Mouse (Mus musculus) hindbrain, postnatal 0 days (tissue): ENCODE data around the gene Trpm1. TPM values are rescaled to one million over a fixed set of nuclear protein-coding genes. Genes with fewer than 3 reads are reported as not detected.

Source experiments
- ATAC-seq: fragments of 200-750 bp; cut with Nextera tagmentation; 2 replicates; pipeline ENCODE4 v1.8.0; 2017; ENCODE audit warnings: mild to moderate bottlenecking, moderate TSS enrichment, moderate library complexity
- DNase-seq: peaks from one replicate; pipeline ENCODE4 v3.0.0-alpha.2; 2015; ENCODE audit warnings: low spot score
- H3K27ac ChIP-seq: fragments of 300-500 bp; sonication (generic); 2 replicates; pipeline ENCODE4 v1.5.1; 2014; ENCODE audit warnings: mild to moderate bottlenecking
- H3K27me3 ChIP-seq: fragments of 300-500 bp; sonication (generic); 2 replicates; pipeline ENCODE4 v1.6.1; 2014; ENCODE audit warnings: low read length, mixed read lengths; ENCODE audit not compliant: insufficient read depth
- H3K36me3 ChIP-seq: fragments of 300-500 bp; sonication (generic); 2 replicates; pipeline ENCODE4 v1.6.1; 2014; ENCODE audit warnings: low read length, mixed read lengths; ENCODE audit not compliant: insufficient read depth
- H3K4me1 ChIP-seq: fragments of 300-500 bp; sonication (generic); 2 replicates; pipeline ENCODE4 v1.6.1; 2014; ENCODE audit warnings: antibody characterized with exemption, low read length, mixed read lengths; ENCODE audit not compliant: insufficient read depth
- H3K4me2 ChIP-seq: fragments of 300-500 bp; sonication (generic); 2 replicates; pipeline ENCODE4 v1.6.1; 2014; ENCODE audit warnings: low read depth, mild to moderate bottlenecking, low read length, moderate library complexity, mixed read lengths
- H3K4me3 ChIP-seq: fragments of 300-500 bp; sonication (generic); 2 replicates; pipeline ENCODE4 v1.5.1; 2014; ENCODE audit warnings: low read length
- H3K9ac ChIP-seq: fragments of 300-500 bp; sonication (generic); replicated peaks from 2 replicates; pipeline ENCODE4 v1.6.1; 2014; ENCODE audit warnings: mild to moderate bottlenecking, low read length, moderate library complexity, mixed read lengths
- H3K9me3 ChIP-seq: fragments of 300-500 bp; sonication (generic); 2 replicates; pipeline ENCODE4 v1.6.1; 2016; ENCODE audit warnings: low read length, mixed read lengths
- CTCF ChIP-seq: IDR thresholded peaks from 2 replicates; pipeline ENCODE4 v1.5.1; 2016; ENCODE audit warnings: antibody characterized with exemption, control low read depth, low read depth
- WGBS: fragments of 180-500 bp; shearing (Covaris S2); extraction: QIAGEN DNeasy Blood & Tissue Kit; methylation state at CpG from one replicate; pipeline ENCODE4 v1.1.7; 2014; 5-methylcytosine and 5-hydroxymethylcytosine counted together
- polyA plus RNA-seq: library from polyadenylated mRNA; unstranded; fragments of >200 nt; fragmentation: Nextera tagmentation; extraction: Ambion mirVana; gene quantifications from 2 replicates; pipeline ENCODE4 v1.2.1, GENCODE M21; 2015
- total RNA-seq: library from RNA; depleted of rRNA; stranded (reverse); fragments of >200 nt; gene quantifications from 2 replicates; pipeline ENCODE4 v1.2.3, GENCODE M21; 2014

Gene Trpm1
- total and polyA plus RNA-seq, 2 experiments from 2014 or later = 0.16 to 0.33 TPM

DNA sequence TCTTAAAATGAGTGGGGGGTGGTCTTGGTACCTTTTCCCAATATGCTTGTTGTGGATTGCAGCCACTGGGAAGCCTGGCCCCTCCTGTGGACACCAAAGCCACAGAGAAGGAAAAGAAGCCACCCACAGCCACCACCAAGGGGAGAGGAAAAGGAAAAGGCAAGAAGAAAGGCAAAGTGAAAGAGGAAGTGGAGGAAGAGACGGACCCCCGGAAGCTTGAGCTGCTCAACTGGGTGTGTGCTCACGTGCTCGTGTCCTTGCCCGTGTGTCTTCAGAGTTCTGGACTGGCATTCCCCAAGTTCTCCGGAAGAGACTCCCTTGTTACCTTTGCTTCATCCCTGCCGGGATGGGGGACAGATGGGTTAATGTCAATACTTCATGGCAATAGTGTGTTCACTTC is 63.8 kb downstream of the Trpm1 start:
- ATAC-seq (no peak), DNase-seq (no peak)
- Histone ChIP-seq H3K4me2 (no peak overlapping the region), H3K9ac (no peak overlapping the region), H3K27ac (no peak overlapping the region), H3K27me3 (no peaks in the 10 kb centered on the region), H3K36me3 (no peaks in the 10 kb centered on the region), H3K4me3 (no peak overlapping the region), H3K4me1 (no peaks in the 10 kb centered on the region), H3K9me3 (no peaks in the 10 kb centered on the region)
- no peak for TF ChIP-seq CTCF
- 90% methylated on average over 7 of the region's 7 CpGs for WGBS

DNA sequence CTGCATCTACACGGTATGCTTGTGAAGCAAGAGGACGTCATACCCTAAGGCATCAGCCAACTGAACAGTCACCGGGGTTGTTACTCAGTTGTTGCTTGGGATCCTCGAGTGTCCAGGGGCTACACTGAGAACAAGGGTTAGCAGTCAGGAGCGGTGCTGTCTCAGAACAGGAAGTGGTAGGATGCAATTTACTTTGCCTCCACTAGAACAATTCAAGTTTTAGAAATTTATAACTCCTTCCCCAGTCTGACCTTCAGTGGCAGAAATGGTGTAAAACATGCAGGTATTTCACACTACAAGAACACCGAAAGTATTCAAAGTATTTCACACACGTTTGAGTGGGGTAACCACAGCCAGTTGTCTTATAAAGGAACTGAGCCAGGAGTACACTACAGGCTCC is 66.1 kb downstream of the Trpm1 start:
- H3K36me3 ChIP-seq = no peaks in the 10 kb centered on the region
- no peaks in the 10 kb centered on the region for H3K4me1 ChIP-seq
- no peak overlapping the region for H3K4me3 ChIP-seq
- H3K9me3 ChIP-seq = no peaks in the 10 kb centered on the region
- ATAC-seq (no peak), DNase-seq (no peak)
- TF ChIP-seq CTCF = no peak
- no peak overlapping the region for H3K4me2 ChIP-seq
- no peak overlapping the region for H3K27ac ChIP-seq
- 85% methylated on average over 7 of the region's 7 CpGs for WGBS
- H3K27me3 ChIP-seq = no peaks in the 10 kb centered on the region
- H3K9ac ChIP-seq = no peak overlapping the region

DNA sequence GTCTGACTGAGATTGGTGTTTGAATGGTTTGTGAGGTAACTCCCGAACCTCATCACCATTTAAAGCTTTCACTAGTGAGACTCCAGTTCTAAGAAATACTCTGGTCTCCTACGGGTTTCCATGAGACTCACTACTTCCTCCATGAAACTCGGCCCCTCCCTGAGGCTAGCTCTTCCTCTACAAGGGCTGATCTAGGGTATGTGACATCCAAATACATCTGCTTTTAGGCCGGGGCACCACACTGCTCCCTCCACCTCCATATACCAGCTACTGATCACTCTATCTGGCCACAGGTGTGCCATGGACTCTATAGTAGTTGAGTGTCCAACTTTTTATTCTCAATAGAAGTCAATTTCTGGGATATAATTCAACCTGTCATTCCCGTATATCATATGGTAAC is 69.6 kb downstream of the Trpm1 start:
- DNase-seq = no peak
- ATAC-seq = no peak
- Histone ChIP-seq H3K36me3 (no peaks in the 10 kb centered on the region), H3K27me3 (no peaks in the 10 kb centered on the region), H3K4me1 (no peaks in the 10 kb centered on the region), H3K9ac (no peak overlapping the region), H3K4me2 (no peak overlapping the region), H3K27ac (no peak overlapping the region), H3K9me3 (no peaks in the 10 kb centered on the region), H3K4me3 (no peak overlapping the region)
- WGBS = 95% methylated on average over 5 of the region's 5 CpGs
- TF ChIP-seq CTCF = no peak

DNA sequence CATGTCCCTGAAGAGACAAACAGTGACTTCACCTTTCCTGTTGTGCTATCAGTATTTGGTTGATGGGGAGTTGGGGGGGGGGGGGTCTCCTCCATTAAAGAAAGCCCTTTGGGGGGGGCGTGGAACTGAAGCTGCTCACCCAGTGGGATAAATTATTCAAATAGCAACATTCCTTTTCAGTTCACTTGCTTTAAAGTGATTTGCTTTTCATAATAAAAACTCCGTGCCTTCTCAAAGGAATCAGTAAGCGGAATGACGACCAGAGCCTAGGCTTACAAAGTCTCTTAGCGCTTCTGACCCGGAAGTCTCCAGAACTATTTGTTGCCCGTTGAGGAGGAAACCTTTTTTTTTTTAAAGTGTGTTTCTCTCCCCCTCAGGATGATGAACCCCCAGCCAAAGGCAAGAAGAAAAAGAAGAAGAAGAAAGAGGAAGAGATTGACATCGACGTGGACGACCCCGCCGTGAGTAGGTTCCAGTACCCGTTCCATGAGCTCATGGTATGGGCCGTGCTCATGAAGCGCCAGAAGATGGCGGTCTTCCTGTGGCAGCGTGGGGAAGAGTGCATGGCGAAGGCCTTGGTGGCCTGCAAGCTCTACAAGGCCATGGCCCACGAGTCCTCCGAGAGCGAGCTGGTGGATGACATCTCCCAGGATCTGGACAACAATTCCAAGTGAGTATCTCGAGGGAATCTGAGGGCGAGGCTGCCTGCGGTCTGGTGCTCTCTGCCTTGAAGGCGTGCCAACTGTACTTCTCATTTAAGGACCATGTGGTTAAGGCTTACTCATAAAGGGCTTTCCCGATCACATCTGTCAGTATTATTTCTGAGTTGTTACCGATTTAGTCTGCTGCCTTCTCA is 72.9 kb downstream of the Trpm1 start:
- no peak overlapping the region for H3K4me2 ChIP-seq
- no peak overlapping the region for H3K9ac ChIP-seq
- no peaks in the 10 kb centered on the region for H3K27me3 ChIP-seq
- no peak overlapping the region for H3K4me3 ChIP-seq
- TF ChIP-seq CTCF = 0 out of 2 replicates have a peak, but pooled peaks have one; percentile 13
- no peak overlapping the region for H3K27ac ChIP-seq
- H3K9me3 ChIP-seq = no peaks in the 10 kb centered on the region
- WGBS = 60% methylated on average over 27 of the region's 27 CpGs
- no peaks in the 10 kb centered on the region for H3K36me3 ChIP-seq
- H3K4me1 ChIP-seq = no peaks in the 10 kb centered on the region
- DNase-seq (no peak), ATAC-seq (no peak)

DNA sequence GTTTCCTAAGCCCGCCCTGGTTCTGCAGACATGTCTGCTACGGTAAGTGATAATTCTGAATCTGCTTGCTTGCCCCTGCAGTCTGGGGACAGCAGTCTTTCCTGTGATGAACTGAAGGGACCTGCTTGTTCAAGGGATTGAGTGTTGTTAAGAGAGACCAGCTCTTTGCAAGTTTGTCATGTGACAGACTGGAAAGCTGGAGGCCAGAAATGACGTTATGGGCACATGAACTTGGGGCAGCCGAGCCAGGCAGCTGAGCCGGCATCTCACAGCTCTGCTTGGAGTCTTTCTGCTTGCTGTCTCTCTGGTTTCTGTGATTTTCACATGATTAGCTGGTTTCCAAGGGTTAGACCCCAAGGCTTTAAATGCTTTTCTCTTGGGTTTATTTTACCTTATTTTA is 74.0 kb downstream of the Trpm1 start:
- Histone ChIP-seq H3K4me2 (no peak overlapping the region), H3K27ac (no peak overlapping the region), H3K9me3 (no peaks in the 10 kb centered on the region), H3K27me3 (no peaks in the 10 kb centered on the region), H3K4me3 (no peak overlapping the region), H3K9ac (no peak overlapping the region), H3K4me1 (no peaks in the 10 kb centered on the region), H3K36me3 (no peaks in the 10 kb centered on the region)
- no peak for DNase-seq
- ATAC-seq = no peak
- WGBS = 85% methylated on average over 5 of the region's 5 CpGs
- no peak for TF ChIP-seq CTCF

DNA sequence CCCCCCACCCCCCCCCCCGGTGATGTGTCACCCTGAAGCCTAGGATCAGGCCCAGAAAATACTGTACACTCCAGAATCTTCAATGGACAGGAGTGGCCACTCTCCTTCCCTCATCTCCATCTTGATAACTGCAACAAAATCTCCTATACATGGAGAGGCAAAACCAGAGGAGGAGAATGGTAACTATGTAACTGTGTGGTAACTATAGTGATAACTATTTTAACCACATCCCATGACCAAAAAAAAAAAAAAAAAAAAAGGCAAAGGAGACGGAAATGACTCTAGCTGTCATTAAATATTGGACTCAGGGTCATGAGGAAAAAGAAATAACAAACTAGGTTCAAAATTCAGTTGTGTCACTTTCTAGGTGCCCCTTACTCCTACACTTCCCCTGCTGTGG is 74.7 kb downstream of the Trpm1 start:
- H3K27me3 ChIP-seq = no peaks in the 10 kb centered on the region
- no peak overlapping the region for H3K9ac ChIP-seq
- no peak overlapping the region for H3K4me2 ChIP-seq
- H3K36me3 ChIP-seq = no peaks in the 10 kb centered on the region
- DNase-seq = no peak
- no peaks in the 10 kb centered on the region for H3K9me3 ChIP-seq
- no peak overlapping the region for H3K4me3 ChIP-seq
- no peak for ATAC-seq
- no peak overlapping the region for H3K27ac ChIP-seq
- 77% methylated on average over 2 of the region's 2 CpGs for WGBS
- H3K4me1 ChIP-seq = no peaks in the 10 kb centered on the region
- TF ChIP-seq CTCF = no peak

DNA sequence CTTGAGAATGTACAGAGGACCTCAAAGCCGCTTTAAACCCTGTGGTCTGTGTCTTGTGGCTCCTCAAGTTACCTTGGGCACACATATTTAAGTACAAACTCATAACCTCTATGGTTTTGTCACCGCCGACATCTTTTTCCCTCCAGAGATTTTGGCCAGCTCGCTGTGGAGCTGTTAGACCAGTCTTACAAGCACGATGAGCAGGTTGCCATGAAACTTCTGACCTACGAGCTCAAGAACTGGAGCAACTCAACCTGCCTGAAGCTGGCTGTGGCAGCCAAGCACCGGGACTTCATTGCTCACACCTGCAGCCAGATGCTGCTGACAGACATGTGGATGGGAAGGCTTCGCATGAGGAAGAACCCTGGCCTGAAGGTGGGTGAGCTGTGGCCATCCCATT is 76.3 kb downstream of the Trpm1 start:
- no peak for ATAC-seq
- no peak overlapping the region for H3K27ac ChIP-seq
- no peak overlapping the region for H3K4me2 ChIP-seq
- no peaks in the 10 kb centered on the region for H3K9me3 ChIP-seq
- no peaks in the 10 kb centered on the region for H3K27me3 ChIP-seq
- no peak overlapping the region for H3K4me3 ChIP-seq
- WGBS = 92% methylated on average over 8 of the region's 8 CpGs
- no peaks in the 10 kb centered on the region for H3K36me3 ChIP-seq
- H3K9ac ChIP-seq = no peak overlapping the region
- no peak for DNase-seq
- no peak for TF ChIP-seq CTCF
- H3K4me1 ChIP-seq = no peaks in the 10 kb centered on the region
